Mouse (Mus musculus): ENCODE results near the gene Itgb3.
"Not testable (repeated sequence)": the region's sequence is repeated elsewhere in the genome, so short reads cannot be mapped to it uniquely, and the experiment has no call there.

The Itgb3 gene

DNA sequence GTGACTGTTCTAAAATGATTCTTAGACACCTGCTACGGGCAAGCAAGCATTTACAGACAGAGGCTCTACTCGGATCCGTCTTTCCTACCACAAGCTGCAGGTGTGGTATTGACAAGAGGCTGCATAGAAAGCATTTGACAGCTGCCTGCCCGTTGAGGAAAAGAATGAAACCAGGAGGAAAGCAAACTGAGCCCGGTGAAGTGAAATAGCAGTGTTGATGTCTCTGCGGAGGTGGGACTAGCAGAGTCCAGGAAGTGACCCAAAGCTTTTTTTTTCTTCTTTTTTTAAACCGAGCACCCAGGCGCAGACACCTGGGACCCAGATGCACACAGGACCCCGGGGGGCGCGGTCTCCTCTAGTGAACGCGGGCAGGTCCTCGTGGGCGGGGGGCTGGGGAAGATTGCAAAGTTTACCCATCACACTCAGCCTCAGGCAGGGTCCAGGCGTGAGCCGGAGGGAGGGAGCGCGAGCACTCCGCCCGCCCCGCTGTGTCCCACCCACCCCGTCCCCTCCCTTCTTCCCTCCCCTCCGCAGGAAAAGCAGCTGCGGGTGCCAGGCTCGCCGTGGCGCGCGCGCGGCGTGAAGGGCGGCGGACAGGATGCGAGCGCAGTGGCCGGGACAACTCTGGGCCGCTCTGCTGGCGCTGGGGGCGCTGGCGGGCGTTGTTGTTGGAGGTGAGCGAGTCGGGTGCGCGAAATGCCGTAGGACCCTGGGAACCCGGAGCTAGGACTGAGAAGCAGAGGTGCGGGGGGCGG is at the start of gene Itgb3:
Gene Itgb3 (plus strand): TSS at position 510 of the 755 bp plus-strand sequence.
- peak; percentile 51 to 54 for DNase-seq (ENCODE audit: low spot score in 2 of 2)

DNA sequence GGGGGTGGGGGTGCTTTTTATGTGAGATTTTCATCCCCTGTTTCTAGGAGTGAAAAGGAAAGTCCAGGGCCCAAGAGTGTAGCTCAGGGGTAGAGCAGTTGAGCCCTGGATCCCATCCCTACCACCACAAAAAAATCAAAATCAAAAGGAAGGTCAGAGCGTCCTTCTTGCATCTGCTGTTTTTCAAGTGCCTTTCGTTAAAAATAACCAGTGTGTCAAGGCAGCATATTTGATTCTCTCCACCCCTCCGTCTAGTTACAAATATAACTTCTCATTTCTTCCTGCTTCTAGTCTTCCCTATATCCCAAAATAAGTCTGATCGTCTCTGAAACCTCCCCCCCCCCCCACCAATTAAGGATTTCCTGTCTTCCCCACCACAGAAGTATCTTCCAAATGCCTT is 49.7 kb upstream of the Itgb3 start:
- DNase-seq (ENCODE audit: low spot score in 2 of 2) = no peak

DNA sequence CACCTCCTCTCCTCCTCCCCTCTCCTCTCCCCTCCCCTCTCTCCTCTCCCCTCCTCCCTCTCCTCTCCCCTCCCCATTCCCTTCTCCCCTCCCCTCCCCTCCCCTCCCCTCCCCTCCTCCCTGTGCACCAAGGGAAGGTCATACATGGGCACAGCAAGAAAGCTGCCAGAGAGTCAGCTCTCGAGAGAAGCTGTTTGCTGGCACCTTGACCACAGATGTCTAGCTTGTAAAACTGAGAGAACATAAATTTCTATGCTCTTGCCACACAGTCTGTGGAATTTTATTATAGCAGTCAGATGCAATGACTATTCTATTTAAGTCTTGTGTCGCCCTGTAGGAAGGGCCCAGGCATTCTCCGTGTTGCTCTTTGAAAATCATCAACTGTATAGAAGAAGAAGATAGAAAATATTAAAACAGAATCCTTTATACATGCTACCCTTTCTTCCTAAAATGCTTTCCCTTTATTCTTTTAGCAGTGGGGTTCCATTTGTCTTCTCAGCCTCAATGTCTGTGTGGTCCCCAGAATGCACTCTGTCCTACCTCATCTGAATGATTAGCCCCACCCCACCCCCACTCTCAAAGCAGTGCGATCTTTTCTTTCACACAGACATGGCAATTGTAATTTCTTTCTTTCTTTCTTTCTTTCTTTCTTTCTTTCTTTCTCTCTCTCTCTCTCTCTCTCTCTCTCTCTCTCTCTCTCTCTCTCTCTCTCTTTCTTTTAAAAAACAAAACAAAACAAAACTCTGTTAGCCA is 49.0 kb upstream of the Itgb3 start:
- no peak for DNase-seq (ENCODE audit: low spot score in 2 of 2)

- no peak for DNase-seq (ENCODE audit: low spot score in 2 of 2)
These were observed 46.8 kb upstream of the Itgb3 start for GRCm38 (mm10) chr11:104560971-104561370.

DNA sequence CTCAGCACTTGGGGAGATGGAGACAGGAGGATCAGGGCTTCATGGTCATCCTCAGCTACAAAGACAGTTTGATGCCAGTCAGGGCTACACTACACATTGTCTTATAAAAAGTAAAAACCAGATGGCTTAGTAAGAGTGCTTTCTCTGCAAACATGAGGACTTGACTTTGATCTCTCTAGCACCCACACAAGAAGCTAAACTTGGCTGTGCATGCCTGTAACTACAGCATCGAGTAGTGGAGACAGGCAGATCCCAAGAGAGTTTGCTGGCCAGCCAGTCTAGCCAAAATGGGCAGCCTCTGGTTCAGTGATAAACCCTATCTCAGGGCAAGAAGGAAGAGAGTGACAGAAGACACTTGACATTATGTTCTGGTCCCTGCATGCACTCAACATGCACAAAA is 44.3 kb upstream of the Itgb3 start:
- no peak for DNase-seq (ENCODE audit: low spot score in 2 of 2)

DNA sequence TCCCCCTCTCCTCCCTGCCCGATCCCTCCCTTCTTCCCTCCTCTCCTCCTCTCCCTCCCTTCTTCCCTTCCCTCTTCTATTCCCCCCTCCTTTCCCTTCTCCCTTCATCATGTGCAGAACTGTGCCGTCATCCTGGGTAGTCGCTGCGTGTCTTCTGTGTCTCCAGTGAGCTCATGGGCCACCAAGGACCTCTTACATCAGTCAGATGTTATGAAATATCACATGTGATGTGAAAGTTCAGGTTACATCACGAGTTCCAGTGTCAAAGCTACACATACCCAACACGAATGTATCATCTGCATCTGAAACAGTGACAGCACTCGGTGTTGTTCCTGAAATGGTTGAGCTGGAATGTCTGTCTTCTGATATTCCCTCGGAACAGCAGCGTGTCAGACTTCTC is 42.6 kb upstream of the Itgb3 start:
- no peak for DNase-seq (ENCODE audit: low spot score in 2 of 2)

DNA sequence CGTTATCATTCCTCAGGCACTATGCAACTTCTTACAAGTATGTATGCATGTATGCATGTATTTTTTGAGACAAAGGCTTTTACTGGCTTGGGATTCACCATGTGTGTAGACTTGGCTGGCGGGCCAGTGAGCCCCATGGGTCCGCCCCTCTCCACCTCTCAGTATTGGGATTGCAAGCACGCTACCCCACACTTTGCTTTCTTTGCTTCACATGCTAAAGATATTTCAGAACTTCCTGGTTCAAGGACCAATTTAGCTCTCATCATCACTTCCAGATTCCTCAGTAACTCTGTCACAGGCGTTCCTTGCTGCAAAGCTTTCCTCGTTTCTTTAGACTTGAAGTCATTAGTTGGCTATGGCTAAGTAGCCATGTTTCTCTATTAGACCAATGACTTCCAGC is 41.7 kb upstream of the Itgb3 start:
- no peak for DNase-seq (ENCODE audit: low spot score in 2 of 2)

DNA sequence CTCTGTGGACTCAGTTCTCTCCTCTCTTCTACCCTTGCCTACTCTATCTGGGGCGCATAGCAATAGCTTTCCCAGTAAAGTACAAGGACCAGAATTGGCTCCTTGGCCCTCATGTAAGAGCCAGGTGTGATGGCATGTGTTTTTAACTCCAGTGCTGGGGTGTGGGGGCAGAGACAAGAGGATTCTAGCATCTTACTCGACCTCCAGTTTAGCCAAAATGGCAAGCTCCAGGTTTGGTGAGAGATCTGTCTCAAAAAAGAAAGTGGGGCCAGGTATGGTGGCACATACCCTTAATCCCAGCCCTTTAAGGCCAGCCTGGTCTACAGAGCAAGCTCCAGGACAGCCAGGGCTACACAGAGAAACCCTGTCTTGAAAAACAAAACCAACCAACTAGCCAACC is 41.0 kb upstream of the Itgb3 start:
- DNase-seq (ENCODE audit: low spot score in 2 of 2) = no peak

DNA sequence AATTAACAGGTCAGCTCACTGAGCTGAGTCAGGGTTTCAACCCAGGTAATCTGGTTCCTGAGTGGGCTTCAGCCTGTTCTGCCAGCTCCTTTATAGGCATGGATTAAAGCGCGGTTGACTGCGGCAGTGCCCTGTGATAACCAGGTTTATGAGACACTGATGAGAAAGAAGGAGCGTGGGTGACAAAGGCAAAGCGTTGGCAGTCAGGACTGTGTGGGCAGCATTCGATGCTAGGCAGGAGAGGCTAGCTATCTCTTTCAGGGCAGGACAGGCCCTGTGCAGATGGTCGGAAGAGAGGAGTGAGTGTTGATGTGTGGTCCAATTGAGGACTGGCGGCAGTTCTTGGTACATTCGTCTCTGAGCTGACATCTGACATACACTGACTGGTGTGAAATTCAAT is 40.1 kb upstream of the Itgb3 start:
- DNase-seq (ENCODE audit: low spot score in 2 of 2) = no peak

DNA sequence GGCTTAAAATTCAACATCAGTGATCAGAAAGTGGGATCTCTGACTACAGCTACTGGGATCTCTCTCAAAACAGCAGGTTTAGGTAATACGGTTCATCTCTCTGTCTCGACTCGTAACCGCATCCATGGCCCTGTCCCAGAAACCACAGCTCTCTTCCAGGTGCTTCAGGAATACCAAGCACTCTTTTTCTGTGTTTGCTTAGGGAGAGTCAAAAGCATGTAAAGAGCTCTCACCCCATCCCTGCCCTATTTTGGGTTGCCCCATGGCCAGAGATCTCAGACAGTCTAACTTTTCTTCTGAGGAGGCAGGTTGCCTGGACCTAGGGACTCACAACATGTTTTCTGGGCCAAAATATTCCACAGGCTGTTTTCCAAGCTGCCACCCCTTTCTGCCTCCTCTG is 39.5 kb upstream of the Itgb3 start:
- no peak for DNase-seq (ENCODE audit: low spot score in 2 of 2)

- DNase-seq (ENCODE audit: low spot score in 2 of 2) = not testable (repeated sequence)
These were observed 37.3 kb upstream of the Itgb3 start for GRCm38 (mm10) chr11:104570515-104570914.

- DNase-seq (ENCODE audit: low spot score in 2 of 2) = peak in 1 of 2 experiments; percentile 12
These were observed 36.4 kb upstream of the Itgb3 start for GRCm38 (mm10) chr11:104571373-104571772.

GRCm38 (mm10) chr11:104572091-104572490 is 35.7 kb upstream of the Itgb3 start:
- DNase-seq (ENCODE audit: low spot score in 2 of 2) = no peak

GRCm38 (mm10) chr11:104572566-104572965 is 35.2 kb upstream of the Itgb3 start:
- no peak for DNase-seq (ENCODE audit: low spot score in 2 of 2)

- DNase-seq (ENCODE audit: low spot score in 2 of 2) = no peak
These were observed 30.8 kb upstream of the Itgb3 start for GRCm38 (mm10) chr11:104576772-104577612.

DNA sequence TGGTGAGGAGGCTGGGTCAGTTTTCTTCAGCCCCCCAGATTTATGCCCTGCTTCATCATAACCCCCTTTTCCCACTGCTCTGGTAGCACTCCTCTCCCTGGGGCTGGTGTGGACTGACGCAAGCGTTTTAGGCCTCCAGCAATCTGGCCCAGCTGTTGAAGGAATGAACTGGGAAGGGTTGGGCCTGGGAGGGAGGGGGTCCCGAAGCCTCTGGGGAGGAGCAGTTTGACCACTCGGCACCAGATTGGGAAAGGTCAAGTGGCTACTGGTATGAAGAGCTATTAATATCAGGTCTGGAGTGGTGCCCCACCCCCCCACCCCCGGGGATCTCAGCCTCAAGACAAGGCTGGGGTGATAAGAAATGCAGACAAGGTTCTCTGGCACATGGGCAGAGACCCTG is 29.7 kb upstream of the Itgb3 start:
- no peak for DNase-seq (ENCODE audit: low spot score in 2 of 2)

GRCm38 (mm10) chr11:104579084-104579483 is 28.7 kb upstream of the Itgb3 start:
- DNase-seq (ENCODE audit: low spot score in 2 of 2) = no peak

GRCm38 (mm10) chr11:104579575-104579974 is 28.2 kb upstream of the Itgb3 start:
- no peak for DNase-seq (ENCODE audit: low spot score in 2 of 2)

- no peak for DNase-seq (ENCODE audit: low spot score in 2 of 2)
These were observed 27.7 kb upstream of the Itgb3 start for GRCm38 (mm10) chr11:104580091-104580490.

DNA sequence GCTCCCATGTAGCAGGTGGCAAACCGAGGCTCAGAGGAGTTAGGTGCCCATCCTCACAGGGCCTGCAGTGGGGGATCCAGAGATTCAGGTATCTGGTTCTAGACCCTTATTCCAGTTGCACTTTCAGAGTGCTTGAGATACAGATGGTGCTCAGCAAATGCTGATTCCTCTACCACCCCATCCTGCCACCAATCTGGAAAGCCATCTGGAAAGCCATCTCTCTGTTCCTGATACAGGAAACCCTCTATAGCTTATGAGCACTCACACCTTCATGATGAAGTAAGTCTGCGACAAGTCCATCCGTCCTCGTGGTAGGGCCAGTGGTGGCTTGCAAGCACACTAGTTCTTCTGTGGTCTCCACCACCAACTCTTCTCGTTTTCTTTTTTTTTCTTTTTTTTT is 27.2 kb upstream of the Itgb3 start:
- DNase-seq (ENCODE audit: low spot score in 2 of 2) = no peak

DNA sequence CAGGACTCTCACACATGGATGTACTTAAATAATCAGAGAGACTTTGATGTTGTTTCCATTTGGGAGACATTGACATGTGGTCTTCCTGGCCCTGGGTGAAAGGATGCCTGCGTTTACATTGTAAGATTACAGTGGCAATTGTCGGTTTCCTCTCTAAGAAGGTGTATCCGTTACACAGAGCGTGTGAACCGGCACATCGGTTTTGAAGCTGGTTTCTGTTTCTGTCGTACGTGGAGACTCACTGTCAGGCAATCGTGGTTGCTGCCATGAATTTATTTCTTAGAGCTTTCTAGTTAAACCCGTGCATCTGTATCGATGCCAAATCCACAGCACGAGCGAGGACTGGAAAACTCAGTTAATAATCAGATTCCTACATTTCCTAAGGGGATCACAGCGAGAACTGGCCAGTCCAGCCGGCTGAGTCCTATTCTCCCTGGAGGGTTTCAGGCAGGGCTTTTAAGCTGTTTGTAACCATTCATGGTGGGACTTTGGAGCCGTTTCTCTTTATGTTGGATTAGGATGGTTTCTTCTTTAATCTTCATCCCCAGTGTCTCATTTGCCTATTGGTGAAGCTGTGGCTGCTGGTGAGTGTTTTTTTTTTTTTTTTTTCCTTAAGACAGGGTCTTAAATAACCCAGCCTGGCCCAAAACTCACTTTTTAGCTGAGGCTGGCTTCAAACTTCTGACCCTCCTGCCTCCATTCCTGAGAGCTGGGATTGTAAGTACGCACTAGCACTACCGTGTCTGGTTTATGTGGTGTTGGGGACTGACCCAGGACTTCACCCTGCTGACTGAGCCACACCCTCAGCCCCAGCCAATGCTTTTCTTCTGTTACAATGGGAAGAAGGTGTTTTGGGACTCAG is 26.1 kb upstream of the Itgb3 start:
- DNase-seq (ENCODE audit: low spot score in 2 of 2) = no peak

DNA sequence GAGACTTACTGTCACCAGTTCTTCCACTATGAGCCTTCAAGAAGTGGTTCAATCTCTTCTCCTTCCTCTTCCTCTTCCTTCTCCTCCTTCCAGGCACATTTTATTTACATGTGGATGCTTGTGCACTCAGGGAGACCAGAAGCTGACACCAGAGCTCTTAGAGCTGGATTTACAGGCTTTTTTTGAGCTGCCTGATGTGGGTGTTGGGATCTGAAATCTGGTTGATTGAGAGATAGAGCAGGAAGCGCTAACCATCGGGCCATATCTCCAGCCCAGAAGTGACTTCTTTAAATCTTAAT is 25.5 kb upstream of the Itgb3 start:
- DNase-seq (ENCODE audit: low spot score in 2 of 2) = no peak
